Mouse (Mus musculus): ENCODE data around the gene Tefm. TPM values are rescaled to one million over a fixed set of nuclear protein-coding genes. Genes with fewer than 3 reads are reported as not detected.
A peak's percentile ranks its signal among the peaks of the same experiment; 100 is the strongest.

Gene Tefm
- polyA plus RNA-seq, 1 experiment: 9.0 TPM

GRCm38 (mm10) chr11:80132050-80132449 is 9.9 kb downstream of the Tefm start:
- H3K4me3 ChIP-seq (ENCODE audit: insufficient read depth, low read length): no peak overlapping the region
- H3K4me1 ChIP-seq (ENCODE audit: control insufficient read depth, insufficient read depth, low read length): no peaks in the 10 kb centered on the region
- no peak for TF ChIP-seq POLR2A (IDR thresholded peaks at IDR 0.05; ENCODE audit: extremely low read depth, insufficient read depth, low read length)
- no peak for TF ChIP-seq CTCF (IDR thresholded peaks at IDR 0.05; ENCODE audit: extremely low read depth, insufficient read depth, low read length)
- H3K27ac ChIP-seq (ENCODE audit: insufficient read depth, low read length): no peak overlapping the region

DNA sequence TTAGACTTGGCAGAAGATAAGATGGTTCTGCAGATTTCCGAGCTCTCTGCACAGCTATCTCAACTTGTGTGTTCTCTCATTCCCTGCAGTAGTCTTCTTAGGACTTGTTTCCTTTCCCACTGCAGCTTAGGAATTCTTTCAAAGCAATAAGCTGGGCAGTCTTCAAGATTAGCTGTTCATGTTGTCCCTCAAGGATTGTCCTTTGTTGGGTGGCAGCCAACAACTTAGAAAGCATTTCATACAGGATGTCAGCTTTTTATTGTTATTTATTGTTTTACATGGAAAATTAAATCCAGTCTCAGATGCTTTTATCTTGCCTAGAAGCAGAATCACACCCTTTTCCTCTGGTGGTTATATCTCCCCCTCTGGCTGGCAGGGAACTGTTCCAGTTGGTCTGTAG is 25.6 kb downstream of the Tefm start:
- no peaks in the 10 kb centered on the region for H3K4me1 ChIP-seq (ENCODE audit: control insufficient read depth, insufficient read depth, low read length)
- TF ChIP-seq POLR2A (IDR thresholded peaks at IDR 0.05; ENCODE audit: extremely low read depth, insufficient read depth, low read length) (no peak), CTCF (IDR thresholded peaks at IDR 0.05; ENCODE audit: extremely low read depth, insufficient read depth, low read length) (no peak)
- H3K27ac ChIP-seq (ENCODE audit: insufficient read depth, low read length): no peak overlapping the region
- no peak overlapping the region for H3K4me3 ChIP-seq (ENCODE audit: insufficient read depth, low read length)

DNA sequence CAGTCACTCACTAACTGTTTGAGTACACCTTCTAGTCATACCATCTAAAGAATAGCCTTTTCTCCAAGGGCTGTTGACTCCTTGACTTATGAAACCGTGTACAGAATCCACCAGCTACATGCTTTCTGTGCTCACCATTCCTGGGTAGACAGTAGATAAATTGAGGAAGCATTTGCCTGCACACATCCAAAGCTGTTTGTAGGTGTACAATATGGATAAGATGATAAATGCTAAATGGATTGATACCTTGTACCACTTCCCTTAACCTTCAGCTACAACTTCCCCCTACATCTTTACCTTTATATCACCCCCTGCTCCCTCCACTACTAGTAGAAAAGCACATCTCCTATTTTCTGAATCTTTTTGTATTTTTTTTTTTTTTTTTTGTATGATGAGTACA is 37.6 kb downstream of the Tefm start:
- TF ChIP-seq CTCF (IDR thresholded peaks at IDR 0.05; ENCODE audit: extremely low read depth, insufficient read depth, low read length): no peak
- TF ChIP-seq POLR2A (IDR thresholded peaks at IDR 0.05; ENCODE audit: extremely low read depth, insufficient read depth, low read length): no peak
- no peaks in the 10 kb centered on the region for H3K4me1 ChIP-seq (ENCODE audit: control insufficient read depth, insufficient read depth, low read length)
- no peak overlapping the region for H3K4me3 ChIP-seq (ENCODE audit: insufficient read depth, low read length)
- no peak overlapping the region for H3K27ac ChIP-seq (ENCODE audit: insufficient read depth, low read length)

GRCm38 (mm10) chr11:80101298-80101697 is 40.7 kb downstream of the Tefm start:
- H3K27ac ChIP-seq (ENCODE audit: insufficient read depth, low read length): no peak overlapping the region
- no peaks in the 10 kb centered on the region for H3K4me1 ChIP-seq (ENCODE audit: control insufficient read depth, insufficient read depth, low read length)
- TF ChIP-seq POLR2A (IDR thresholded peaks at IDR 0.05; ENCODE audit: extremely low read depth, insufficient read depth, low read length): no peak
- no peak for TF ChIP-seq CTCF (IDR thresholded peaks at IDR 0.05; ENCODE audit: extremely low read depth, insufficient read depth, low read length)
- H3K4me3 ChIP-seq (ENCODE audit: insufficient read depth, low read length): no peak overlapping the region

DNA sequence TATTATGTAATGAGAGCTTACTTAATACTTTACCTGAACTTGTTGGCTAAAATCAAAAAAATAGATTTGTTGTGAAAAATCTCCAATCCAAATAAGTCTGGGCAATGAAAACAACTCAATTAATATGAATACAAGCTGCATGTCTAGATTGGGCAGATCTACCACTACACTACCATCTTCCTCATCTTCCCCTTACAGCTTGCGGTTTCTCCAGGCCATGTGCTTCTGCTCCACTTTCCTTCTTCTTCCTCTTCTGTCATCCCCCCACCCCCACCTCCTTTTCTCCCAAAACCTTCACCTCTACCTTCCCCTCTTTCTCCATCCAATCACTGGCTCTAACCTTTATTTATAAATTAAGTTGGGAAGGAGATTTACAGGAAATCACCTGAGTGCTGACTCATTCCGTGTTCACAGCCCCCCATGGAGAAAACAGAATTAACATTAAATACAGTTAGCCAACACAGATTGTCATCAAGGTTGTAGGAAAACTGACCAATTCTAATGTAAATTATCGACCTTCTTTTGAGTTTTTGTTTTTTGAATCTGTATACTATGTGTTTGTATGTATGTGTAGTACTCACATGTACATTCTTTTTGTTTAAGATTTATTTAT is 43.4 kb downstream of the Tefm start:
- H3K4me3 ChIP-seq (ENCODE audit: insufficient read depth, low read length): no peak overlapping the region

DNA sequence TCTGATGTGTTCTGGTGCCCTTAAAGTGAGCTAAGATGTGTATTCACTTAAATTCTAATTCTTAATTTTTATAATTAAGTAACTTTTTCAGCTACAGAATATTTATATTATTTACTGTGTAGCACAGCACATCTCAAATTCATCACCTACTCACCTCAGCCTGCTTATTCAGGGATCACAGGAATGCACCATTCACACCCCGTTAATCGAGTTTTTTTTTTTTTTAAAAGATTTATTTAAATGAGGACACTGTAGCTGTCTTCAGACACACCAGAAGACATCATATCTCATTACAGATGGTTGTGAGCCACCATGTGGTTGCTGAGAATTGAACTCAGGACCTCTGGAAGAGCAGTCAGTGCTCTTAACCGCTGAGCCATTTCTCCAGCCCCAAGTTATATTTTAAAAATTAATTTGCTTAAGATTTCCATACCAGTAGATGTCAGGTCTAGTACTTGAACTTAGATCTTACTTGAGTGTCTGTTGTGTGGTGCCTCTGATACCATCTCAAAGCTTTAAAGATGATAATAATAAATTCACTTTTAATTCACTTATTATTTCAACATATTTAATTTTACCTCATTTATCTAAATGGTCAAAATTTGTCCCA is 51.3 kb downstream of the Tefm start:
- no peak overlapping the region; the same call in 1 of the 2 replicates for H3K4me3 ChIP-seq (ENCODE audit: insufficient read depth, low read length)
- TF ChIP-seq POLR2A (IDR thresholded peaks at IDR 0.05; ENCODE audit: extremely low read depth, insufficient read depth, low read length) (no peak), CTCF (IDR thresholded peaks at IDR 0.05; ENCODE audit: extremely low read depth, insufficient read depth, low read length) (no peak)
- H3K27ac ChIP-seq (ENCODE audit: insufficient read depth, low read length): no peak overlapping the region
- no peaks in the 10 kb centered on the region for H3K4me1 ChIP-seq (ENCODE audit: control insufficient read depth, insufficient read depth, low read length)

More for the DNA sequence above, 43.4 kb downstream of the Tefm start:
- Histone ChIP-seq H3K4me1 (ENCODE audit: control insufficient read depth, insufficient read depth, low read length) (no peaks in the 10 kb centered on the region), H3K27ac (ENCODE audit: insufficient read depth, low read length) (no peak overlapping the region)
- TF ChIP-seq POLR2A (IDR thresholded peaks at IDR 0.05; ENCODE audit: extremely low read depth, insufficient read depth, low read length) (no peak), CTCF (IDR thresholded peaks at IDR 0.05; ENCODE audit: extremely low read depth, insufficient read depth, low read length) (no peak)

GRCm38 (mm10) chr11:80089817-80090214 is 52.2 kb downstream of the Tefm start:
- no peaks in the 10 kb centered on the region for H3K4me1 ChIP-seq (ENCODE audit: control insufficient read depth, insufficient read depth, low read length)
- H3K4me3 ChIP-seq (ENCODE audit: insufficient read depth, low read length): peak overlapping the region; percentile 52
- H3K27ac ChIP-seq (ENCODE audit: insufficient read depth, low read length): no peak overlapping the region
- TF ChIP-seq CTCF (IDR thresholded peaks at IDR 0.05; ENCODE audit: extremely low read depth, insufficient read depth, low read length): no peak
- no peak for TF ChIP-seq POLR2A (IDR thresholded peaks at IDR 0.05; ENCODE audit: extremely low read depth, insufficient read depth, low read length)

DNA sequence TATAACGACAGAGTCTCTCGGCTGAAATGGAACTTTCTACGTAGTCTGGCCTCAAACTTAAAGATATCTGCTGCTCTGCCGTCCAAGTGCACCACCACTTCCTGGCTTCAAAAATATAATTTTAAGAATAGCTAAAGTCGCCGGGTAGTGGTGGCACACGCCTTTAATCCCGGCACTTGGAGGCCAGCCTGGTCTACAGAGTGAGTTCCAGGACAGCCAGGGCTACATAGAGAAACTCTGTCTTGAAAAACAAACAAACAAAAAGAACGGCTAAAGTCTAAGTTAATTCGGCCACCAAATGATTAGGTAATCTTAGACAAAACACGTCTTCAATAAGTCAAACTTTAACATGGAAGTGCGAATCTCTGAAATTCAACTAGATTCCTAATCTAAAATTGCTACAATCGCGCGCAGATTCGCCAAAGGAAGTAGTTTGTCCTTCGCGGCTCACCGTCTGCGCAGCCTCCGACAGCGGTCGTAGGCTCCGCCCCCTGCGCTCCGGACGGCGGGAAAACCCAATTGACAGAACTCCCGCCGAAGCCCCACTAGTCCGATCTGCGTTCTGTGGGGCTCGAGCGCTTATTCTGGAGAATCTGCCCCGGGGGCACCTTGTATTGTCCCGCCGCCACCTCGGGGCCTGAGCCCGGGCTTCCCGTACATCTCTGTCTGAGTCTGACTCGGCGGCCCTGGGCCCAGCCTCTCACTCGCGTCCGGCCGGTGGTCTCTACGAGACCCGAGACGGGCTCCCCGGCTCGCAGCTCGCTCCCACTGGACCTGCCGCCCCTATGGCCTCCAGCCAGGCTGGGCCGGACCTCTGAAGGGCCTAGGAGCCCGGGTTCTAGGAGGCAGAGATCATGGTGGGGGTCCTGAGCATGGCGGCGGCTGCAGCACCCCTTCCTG is 52.8 kb downstream of the Tefm start, which contains the start of gene Atad5:
Gene Atad5 (plus strand): TSS at position 484 of the 900 bp plus-strand sequence.
- peak within 1 kb of the TSS; percentile 52 for H3K4me3 ChIP-seq (ENCODE audit: insufficient read depth, low read length)
- TF ChIP-seq CTCF (IDR thresholded peaks at IDR 0.05; ENCODE audit: extremely low read depth, insufficient read depth, low read length) (no peak), POLR2A (IDR thresholded peaks at IDR 0.05; ENCODE audit: extremely low read depth, insufficient read depth, low read length) (no peak)
- no peak within 1 kb of the TSS for H3K27ac ChIP-seq (ENCODE audit: insufficient read depth, low read length)
- H3K4me1 ChIP-seq (ENCODE audit: control insufficient read depth, insufficient read depth, low read length): no peaks in the 10 kb centered on the region

DNA sequence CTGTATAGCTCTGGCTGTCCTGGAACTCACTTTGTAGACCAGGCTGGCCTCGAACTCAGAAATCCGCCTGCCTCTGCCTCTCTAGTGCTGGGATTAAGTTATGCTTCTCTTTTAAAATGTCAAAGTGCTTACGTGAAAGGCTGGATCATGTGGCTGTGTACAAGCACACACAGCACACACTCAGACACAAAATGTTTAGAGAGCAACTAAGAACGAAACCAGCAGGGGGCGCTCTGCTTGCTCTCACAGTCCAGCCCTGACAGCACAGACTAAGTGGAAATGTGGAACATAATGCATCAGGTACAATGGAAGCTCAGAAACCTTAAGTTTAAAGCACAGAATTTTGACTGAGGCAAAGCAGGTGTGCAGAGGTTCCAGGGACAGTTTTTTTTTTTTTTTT is 55.1 kb downstream of the Tefm start:
- H3K27ac ChIP-seq (ENCODE audit: insufficient read depth, low read length): no peak overlapping the region
- no peak overlapping the region for H3K4me3 ChIP-seq (ENCODE audit: insufficient read depth, low read length)
- H3K4me1 ChIP-seq (ENCODE audit: control insufficient read depth, insufficient read depth, low read length): no peaks in the 10 kb centered on the region
- TF ChIP-seq CTCF (IDR thresholded peaks at IDR 0.05; ENCODE audit: extremely low read depth, insufficient read depth, low read length): peak; percentile 78
- no peak for TF ChIP-seq POLR2A (IDR thresholded peaks at IDR 0.05; ENCODE audit: extremely low read depth, insufficient read depth, low read length)

Other genes with a start within 250 kb of the Tefm start
- 19.4 and 24.3 TPM in 2 replicates for gene Utp6, start 179.8 kb downstream of the Tefm start, polyA plus RNA-seq (2012; rRNA removed)
- gene Suz12, start 149.1 kb downstream of the Tefm start, polyA plus RNA-seq (2012; rRNA removed): 16.2 and 16.6 TPM in 2 replicates
- 17.2 and 18.2 TPM in 2 replicates for gene Crlf3, start 61.2 kb downstream of the Tefm start, polyA plus RNA-seq (2012; rRNA removed)
- gene Atad5, start 52.8 kb downstream of the Tefm start, polyA plus RNA-seq (2012; rRNA removed): 2.9 and 3.0 TPM in 2 replicates
- gene Adap2, start 11.9 kb upstream of the Tefm start, polyA plus RNA-seq (2012; rRNA removed): 5.6 and 7.2 TPM in 2 replicates
- 4.7 and 5.0 TPM in 2 replicates for gene Rnf135, start 41.7 kb upstream of the Tefm start, polyA plus RNA-seq (2012; rRNA removed)
- 53.2 and 54.1 TPM in 2 replicates for gene Rhot1, start 66.8 kb upstream of the Tefm start, polyA plus RNA-seq (2012; rRNA removed)
- 7.5 and 8.4 TPM in 2 replicates for gene Rhbdl3, start 158.7 kb upstream of the Tefm start, polyA plus RNA-seq (2012; rRNA removed)
- 27.6 and 30.0 TPM in 2 replicates for gene 5730455P16Rik, start 235.9 kb upstream of the Tefm start, polyA plus RNA-seq (2012; rRNA removed)
- gene Zfp207, start 241.1 kb upstream of the Tefm start, polyA plus RNA-seq (2012; rRNA removed): 116 and 121 TPM in 2 replicates

Data from cortical plate, adult 2 months (tissue).